Comparison of ENCODE assay signal across 8 mouse cellular contexts in genomic region chr6:91116244-91117145, GRCm38 (mm10). TPM values are rescaled to one million over a fixed set of nuclear protein-coding genes. Genes with fewer than 3 reads are reported as not detected.
DNase-seq lines count a peak whose midpoint lies in the region; ATAC-seq and TF ChIP-seq lines count a peak whose summit lies in the region.

TSS of gene Nup210 (minus strand) at chr6:91116829.

- peaks cover 67% of the 10 kb centered on the region for H3K36me3 ChIP-seq in erythroblast, embryonic 14.5 days (ENCODE audit: control insufficient read depth)
- no peaks in the 10 kb centered on the region for H3K36me3 ChIP-seq in heart, embryonic 12.5 days
- no peaks in the 10 kb centered on the region for H3K36me3 ChIP-seq in kidney, postnatal 0 days (ENCODE audit: insufficient read depth, low read length)
- H3K36me3 ChIP-seq in liver, embryonic 11.5 days (ENCODE audit: control insufficient read depth, insufficient read depth, low read length) = no peaks in the 10 kb centered on the region
- no peaks in the 10 kb centered on the region for H3K36me3 ChIP-seq in stomach, embryonic 14.5 days (ENCODE audit: control insufficient read depth, insufficient read depth, low read length)

- H3K27me3 ChIP-seq in erythroblast, embryonic 14.5 days (ENCODE audit: control insufficient read depth) = no peaks in the 10 kb centered on the region; the same call in 1 of the 2 replicates
- peaks cover 10% of the 10 kb centered on the region for H3K27me3 ChIP-seq in heart, embryonic 12.5 days (replicated peaks)
- H3K27me3 ChIP-seq in kidney, postnatal 0 days (ENCODE audit: insufficient read depth, low read length) = no peaks in the 10 kb centered on the region
- H3K27me3 ChIP-seq in liver, embryonic 11.5 days (replicated peaks; ENCODE audit: control insufficient read depth, insufficient read depth, low read length) = no peaks in the 10 kb centered on the region; the same call in 1 of the 2 replicates
- H3K27me3 ChIP-seq in stomach, embryonic 14.5 days (ENCODE audit: control insufficient read depth, insufficient read depth, low read length) = no peaks in the 10 kb centered on the region

- peaks cover 8% of the 10 kb centered on the region for H3K9me3 ChIP-seq in erythroblast, embryonic 14.5 days (ENCODE audit: control insufficient read depth, low read length)
- H3K9me3 ChIP-seq in heart, embryonic 12.5 days (replicated peaks) = peaks cover 4% of the 10 kb centered on the region; the same call in 1 of the 2 replicates
- H3K9me3 ChIP-seq in kidney, postnatal 0 days (replicated peaks; ENCODE audit: low read length) = no peaks in the 10 kb centered on the region
- no peaks in the 10 kb centered on the region for H3K9me3 ChIP-seq in liver, embryonic 11.5 days (ENCODE audit: control insufficient read depth, low read length)
- no peaks in the 10 kb centered on the region for H3K9me3 ChIP-seq in stomach, embryonic 14.5 days (ENCODE audit: control insufficient read depth, low read depth, low read length)

- H3K4me2 ChIP-seq in heart, embryonic 12.5 days = peak within 1 kb of the TSS; percentile 99
- H3K4me2 ChIP-seq in kidney, postnatal 0 days (ENCODE audit: low read length) = peak within 1 kb of the TSS; percentile 99
- H3K4me2 ChIP-seq in liver, embryonic 11.5 days = peak within 1 kb of the TSS; percentile 97
- H3K4me2 ChIP-seq in stomach, embryonic 14.5 days (replicated peaks; ENCODE audit: low read depth, low read length) = peak within 1 kb of the TSS; percentile 97

- peak; percentile 94 to 96 for DNase-seq in B cell, adult 2 months
- DNase-seq in brain, embryonic 14.5 days (ENCODE audit: low read depth) = peak; percentile 99
- DNase-seq in kidney, postnatal 0 days (ENCODE audit: low spot score) = peak; percentile 95
- DNase-seq in liver, embryonic 11.5 days (ENCODE audit: low spot score) = peak; percentile 87
- DNase-seq in naive thymus-derived CD4-positive, alpha-beta T cell, adult 2 months (ENCODE audit: low read depth) = peak; percentile 97

- H3K4me3 ChIP-seq in erythroblast, embryonic 14.5 days (replicated peaks) = peak within 1 kb of the TSS; percentile 95
- H3K4me3 ChIP-seq in heart, embryonic 12.5 days = peak within 1 kb of the TSS; percentile 76
- H3K4me3 ChIP-seq in kidney, postnatal 0 days (replicated peaks; ENCODE audit: low read depth, low read length) = peak within 1 kb of the TSS; percentile 59
- peak within 1 kb of the TSS; percentile 90 for H3K4me3 ChIP-seq in liver, embryonic 11.5 days (ENCODE audit: low read depth, low read length)
- H3K4me3 ChIP-seq in stomach, embryonic 14.5 days (ENCODE audit: low read depth, low read length) = peak within 1 kb of the TSS; percentile 60

- peak within 1 kb of the TSS; percentile 85 for H3K9ac ChIP-seq in heart, embryonic 12.5 days
- H3K9ac ChIP-seq in kidney, postnatal 0 days (ENCODE audit: low read depth, low read length) = peak within 1 kb of the TSS; percentile 78
- H3K9ac ChIP-seq in liver, embryonic 11.5 days (ENCODE audit: low read depth, low read length) = peak within 1 kb of the TSS; percentile 95
- peak within 1 kb of the TSS; percentile 60; the same call in 1 of the 2 replicates for H3K9ac ChIP-seq in stomach, embryonic 14.5 days (replicated peaks; ENCODE audit: low read depth, low read length)

- peak; percentile 95 for ATAC-seq in heart, embryonic 12.5 days (ENCODE audit: insufficient number of reproducible peaks, low FRiP score)
- peak; percentile 97 for ATAC-seq in kidney, postnatal 0 days (replicated peaks; ENCODE audit: low FRiP score, low read depth)
- peak; percentile 90 for ATAC-seq in liver, embryonic 11.5 days (replicated peaks; ENCODE audit: low FRiP score)
- peak; percentile 95 for ATAC-seq in stomach, embryonic 14.5 days (ENCODE audit: insufficient number of reproducible peaks, insufficient read depth, low FRiP score, low read depth)

- H3K27ac ChIP-seq in heart, embryonic 12.5 days (ENCODE audit: poor library complexity, severe bottlenecking) = peak within 1 kb of the TSS; percentile 26; the same call in 1 of the 2 replicates
- H3K27ac ChIP-seq in kidney, postnatal 0 days = peak within 1 kb of the TSS; percentile 75
- H3K27ac ChIP-seq in liver, embryonic 11.5 days (ENCODE audit: low read depth, low read length) = peak within 1 kb of the TSS; percentile 92
- H3K27ac ChIP-seq in stomach, embryonic 14.5 days (ENCODE audit: low read length) = peak within 1 kb of the TSS; percentile 61; the same call in 1 of the 2 replicates

- WGBS in heart, embryonic 12.5 days = under 1% methylated on average over 88 of the region's 93 CpGs
- WGBS in kidney, postnatal 0 days = under 1% methylated on average over 70 of the region's 93 CpGs
- WGBS in liver, embryonic 11.5 days = under 1% methylated on average over 87 of the region's 93 CpGs
- WGBS in stomach, embryonic 14.5 days = under 1% methylated on average over 90 of the region's 93 CpGs

- peaks cover 89% of the 10 kb centered on the region for H3K4me1 ChIP-seq in erythroblast, embryonic 14.5 days (ENCODE audit: control insufficient read depth)
- peaks cover 17% of the 10 kb centered on the region for H3K4me1 ChIP-seq in heart, embryonic 12.5 days (replicated peaks)
- peaks cover 19% of the 10 kb centered on the region for H3K4me1 ChIP-seq in kidney, postnatal 0 days (replicated peaks; ENCODE audit: insufficient read depth, low read length)
- H3K4me1 ChIP-seq in liver, embryonic 11.5 days (replicated peaks; ENCODE audit: control insufficient read depth, insufficient read depth, low read length) = peaks cover 44% of the 10 kb centered on the region
- peaks cover 18% of the 10 kb centered on the region; the same call in 1 of the 2 replicates for H3K4me1 ChIP-seq in stomach, embryonic 14.5 days (ENCODE audit: control insufficient read depth, insufficient read depth, low read length)

- TF ChIP-seq POLR2A in brain, embryonic 14.5 days (IDR thresholded peaks at IDR 0.05; ENCODE audit: borderline replicate concordance, extremely low read depth, insufficient read depth, insufficient read length, poor library complexity, severe bottlenecking) = peak; percentile 85

- peak; percentile 74 for TF ChIP-seq CTCF in brain, embryonic 14.5 days (IDR thresholded peaks at IDR 0.05; ENCODE audit: borderline replicate concordance, extremely low read depth, insufficient read depth, insufficient read length)
- TF ChIP-seq CTCF in kidney, postnatal 0 days (IDR thresholded peaks at IDR 0.05; ENCODE audit: low read depth) = peak; percentile 72

RNA-seq across cellular contexts. Expression of gene Nup210, which starts in this region (rescaled TPM):
- polyA plus RNA-seq in brain, embryonic 14.5 days (2012; rRNA removed) = 21.7 and 43.2 TPM in 2 replicates
- polyA plus RNA-seq in erythroblast, embryonic 14.5 days (2012) = 15.1 and 24.6 TPM in 2 replicates
- polyA plus RNA-seq in heart, embryonic 12.5 days (2016; fragmentation: Nextera tagmentation; extraction: Ambion mirVana) = 10.7 and 11.2 TPM in 2 replicates
- 11.7 and 14.1 TPM in 2 replicates for polyA plus RNA-seq in kidney, postnatal 0 days (2015; fragmentation: Nextera tagmentation; extraction: Ambion mirVana)
- polyA plus RNA-seq in liver, embryonic 11.5 days (2014; fragmentation: Nextera tagmentation; extraction: Ambion mirVana) = 53.5 and 58.3 TPM in 2 replicates
- polyA plus RNA-seq in stomach, embryonic 14.5 days (2014; fragmentation: Nextera tagmentation; extraction: Ambion mirVana) = 11.6 and 13.1 TPM in 2 replicates

Comparison
In these comparisons a context has a peak if more than half of its experiments do, and no peak if none do; other contexts are left out.
1. Peak in every context shown above with its lines: DNase-seq, ATAC-seq, H3K4me3 ChIP-seq and H3K27ac ChIP-seq.
2. H3K27ac ChIP-seq: peak in every context shown above with its lines; median percentile 92 in liver, embryonic 11.5 days; 75 in kidney, postnatal 0 days; 61 in stomach, embryonic 14.5 days; 26 in heart, embryonic 12.5 days.